Mouse (Mus musculus): ENCODE measurements around the gene Psmb11.
"Not testable (repeated sequence)": the region's sequence is repeated elsewhere in the genome, so short reads cannot be mapped to it uniquely, and the experiment has no call there.

- not testable (repeated sequence) for TF ChIP-seq CTCF, POLR2A (IDR thresholded peaks at IDR 0.05; ENCODE audit: insufficient read depth, low read depth, low read length)
These were observed 7.1 kb upstream of the Psmb11 start for GRCm38 (mm10) chr14:54614130-54614529.
